Mouse (Mus musculus): ENCODE measurements around the gene Capns1.
"Not testable (repeated sequence)": the region's sequence is repeated elsewhere in the genome, so short reads cannot be mapped to it uniquely, and the experiment has no call there.

Gene Capns1

GRCm38 (mm10) chr7:30202895-30203690 is 4.5 kb upstream of the Capns1 start:
- DNase-seq (ENCODE audit: low read depth, low spot score) = no peak

GRCm38 (mm10) chr7:30200661-30201060 is 2.0 kb upstream of the Capns1 start:
- not testable (repeated sequence) for DNase-seq (ENCODE audit: low read depth, low spot score)

GRCm38 (mm10) chr7:30200200-30200599 is 1.6 kb upstream of the Capns1 start:
- no peak for DNase-seq (ENCODE audit: low read depth, low spot score)

GRCm38 (mm10) chr7:30199498-30200139 is 1.0 kb upstream of the Capns1 start:
- DNase-seq (ENCODE audit: low read depth, low spot score) = no peak

GRCm38 (mm10) chr7:30197592-30198129 is 950 bp downstream of the Capns1 start:
- DNase-seq (ENCODE audit: low read depth, low spot score) = no peak

- DNase-seq (ENCODE audit: low read depth, low spot score) = no peak
Measured at GRCm38 (mm10) chr7:30196171-30196570, 2.4 kb downstream of the Capns1 start.

- DNase-seq (ENCODE audit: low read depth, low spot score) = no peak
Measured at GRCm38 (mm10) chr7:30195461-30195860, 3.1 kb downstream of the Capns1 start.

GRCm38 (mm10) chr7:30194884-30195283 is 3.7 kb downstream of the Capns1 start:
- peak; percentile 80 for DNase-seq (ENCODE audit: low read depth, low spot score)

- DNase-seq (ENCODE audit: low read depth, low spot score) = no peak
Measured at GRCm38 (mm10) chr7:30194101-30194831, 4.3 kb downstream of the Capns1 start.

- DNase-seq (ENCODE audit: low read depth, low spot score) = no peak
Measured at GRCm38 (mm10) chr7:30193581-30194100, 5.0 kb downstream of the Capns1 start.

GRCm38 (mm10) chr7:30193013-30193412 is 5.6 kb downstream of the Capns1 start:
- DNase-seq (ENCODE audit: low read depth, low spot score) = no peak

GRCm38 (mm10) chr7:30192088-30192487 is 6.5 kb downstream of the Capns1 start:
- no peak for DNase-seq (ENCODE audit: low read depth, low spot score)

- no peak for DNase-seq (ENCODE audit: low read depth, low spot score)
Measured at GRCm38 (mm10) chr7:30189116-30189491, 9.5 kb downstream of the Capns1 start.

GRCm38 (mm10) chr7:30188344-30189115 is 10.1 kb downstream of the Capns1 start:
- DNase-seq (ENCODE audit: low read depth, low spot score) = no peak

- no peak for DNase-seq (ENCODE audit: low read depth, low spot score)
Measured at GRCm38 (mm10) chr7:30184641-30185348, 13.8 kb downstream of the Capns1 start.

- no peak for DNase-seq (ENCODE audit: low read depth, low spot score)
Measured at GRCm38 (mm10) chr7:30183879-30184289, 14.7 kb downstream of the Capns1 start, which contains the start of gene Cox7a1. Cox7a1 (plus strand) TSS chr7:30184144.

GRCm38 (mm10) chr7:30183189-30183588 is 15.4 kb downstream of the Capns1 start:
- DNase-seq (ENCODE audit: low read depth, low spot score) = not testable (repeated sequence)

GRCm38 (mm10) chr7:30181929-30182328 is 16.7 kb downstream of the Capns1 start:
- DNase-seq (ENCODE audit: low read depth, low spot score) = not testable (repeated sequence)

- no peak for DNase-seq (ENCODE audit: low read depth, low spot score)
Measured at GRCm38 (mm10) chr7:30181308-30181707, 17.3 kb downstream of the Capns1 start.

GRCm38 (mm10) chr7:30178256-30178655 is 20.4 kb downstream of the Capns1 start:
- DNase-seq (ENCODE audit: low read depth, low spot score) = no peak

Data from brain, embryonic 18.5 days (tissue).